Mouse (Mus musculus): Measurements from ENCODE around the gene Fance. TPM values are rescaled to one million over a fixed set of nuclear protein-coding genes. Genes with fewer than 3 reads are reported as not detected.

Fance gene
- total RNA-seq, 2 experiments from 2014 or later = 23.5 to 23.7 TPM

Other genes with a start within 250 kb of the Fance start
- gene Tcp11, start 232.9 kb upstream of the Fance start, total RNA-seq (2021) = not detected
- gene Scube3, start 171.4 kb upstream of the Fance start, total RNA-seq (2021) = 10 to 100 TPM; 14.5 to 16.0 TPM
- gene Zfp523, start 136.4 kb upstream of the Fance start, total RNA-seq (2021) = 10 to 100 TPM; 36.9 to 37.1 TPM
- 1 to 10 TPM; 1.4 to 1.5 TPM for gene Def6, start 105.7 kb upstream of the Fance start, total RNA-seq (2021)
- 10 to 100 TPM; 40.1 to 66.6 TPM for gene Ppard, start 80.8 kb upstream of the Fance start, total RNA-seq (2021)
- 100 to 1,000 TPM; 847 to 904 TPM for gene Rpl10a, start 15.0 kb downstream of the Fance start, total RNA-seq (2021)
- gene Tead3, start 37.3 kb downstream of the Fance start, total RNA-seq (2021) = 10 to 100 TPM; 10.0 to 10.1 TPM
- gene Tulp1, start 51.7 kb downstream of the Fance start, total RNA-seq (2021) = under 1 TPM in 1 of 2 experiments, not detected in 1; 0.43 TPM
- gene Fkbp5, start 204.0 kb downstream of the Fance start, total RNA-seq (2021) = 100 to 1,000 TPM in 1 of 2 experiments, 10 to 100 TPM in 1; 52.5 to 126 TPM
- gene Armc12, start 217.3 kb downstream of the Fance start, total RNA-seq (2021) = not detected
- gene Clpsl2, start 235.9 kb downstream of the Fance start, total RNA-seq (2021) = not detected
- gene Clps, start 247.2 kb downstream of the Fance start, total RNA-seq (2021) = not detected

All from adrenal gland, postnatal 36 days (tissue).